ENCODE assay signal across 8 mouse cellular contexts in the genomic region with DNA sequence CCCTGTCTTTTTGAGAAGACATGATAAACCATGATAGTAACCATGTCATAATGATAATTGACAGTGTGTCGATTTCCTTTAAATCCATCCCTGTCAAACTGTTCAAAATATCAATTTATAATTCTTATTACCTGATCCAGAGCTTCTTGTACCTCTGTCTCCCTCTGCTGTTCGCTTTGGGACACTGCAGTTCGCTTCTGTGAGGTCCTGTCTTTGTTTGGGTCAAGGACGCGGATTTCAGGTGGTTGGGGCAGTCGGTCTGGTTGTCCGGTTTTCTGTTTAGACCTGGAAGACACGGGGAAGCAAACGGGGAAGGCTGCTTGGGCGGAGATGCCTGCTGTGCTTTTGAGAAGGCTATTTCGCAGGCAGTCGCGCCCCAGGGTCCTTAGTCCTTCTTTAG. TPM values are rescaled to one million over a fixed set of nuclear protein-coding genes. Genes with fewer than 3 reads are reported as not detected.
DNase-seq lines count a peak whose midpoint lies in the region; ATAC-seq and TF ChIP-seq lines count a peak whose summit lies in the region.

No protein-coding gene starts in this region.

- no peaks in the 10 kb centered on the region for H3K9me3 ChIP-seq in heart, postnatal 0 days (replicated peaks; ENCODE audit: control insufficient read depth, low read length)
- no peaks in the 10 kb centered on the region for H3K9me3 ChIP-seq in liver, embryonic 14.5 days (ENCODE audit: control insufficient read depth, low read length)
- no peaks in the 10 kb centered on the region for H3K9me3 ChIP-seq in neural tube, embryonic 12.5 days

- H3K4me2 ChIP-seq in heart, postnatal 0 days (ENCODE audit: low read depth, low read length): peak overlapping the region; percentile 55
- peak overlapping the region; percentile 45 for H3K4me2 ChIP-seq in liver, embryonic 14.5 days (ENCODE audit: low read depth)
- peak overlapping the region; percentile 70 for H3K4me2 ChIP-seq in neural tube, embryonic 12.5 days (replicated peaks)

- WGBS in heart, postnatal 0 days: 1% methylated on average over 13 of the region's 13 CpGs
- under 1% methylated on average over 13 of the region's 13 CpGs for WGBS in liver, embryonic 14.5 days (ENCODE audit: insufficient replicate concordance)
- WGBS in neural tube, embryonic 12.5 days: 1% methylated on average over 13 of the region's 13 CpGs

- no peak for TF ChIP-seq EP300 in heart, postnatal 0 days (IDR thresholded peaks at IDR 0.05; ENCODE audit: low read depth)
- no peak for TF ChIP-seq EP300 in liver, embryonic 14.5 days (IDR thresholded peaks at IDR 0.05; ENCODE audit: low read depth)

- no peak for TF ChIP-seq POLR2A in bone marrow macrophage, adult 2 months (IDR thresholded peaks at IDR 0.05; ENCODE audit: borderline replicate concordance, low read depth, low read length)
- no peak for TF ChIP-seq POLR2A in testis, adult 2 months (IDR thresholded peaks at IDR 0.05; ENCODE audit: control insufficient read depth, low read depth, low read length)

- H3K27ac ChIP-seq in bone marrow macrophage, adult 2 months (ENCODE audit: insufficient read depth, low read depth, low read length): no peak overlapping the region
- H3K27ac ChIP-seq in heart, postnatal 0 days (ENCODE audit: low read depth): no peak overlapping the region
- H3K27ac ChIP-seq in liver, embryonic 14.5 days: no peak overlapping the region
- no peak overlapping the region for H3K27ac ChIP-seq in neural tube, embryonic 12.5 days
- H3K27ac ChIP-seq in testis, adult 2 months (ENCODE audit: control insufficient read depth, insufficient read depth, low read depth, low read length): no peak overlapping the region

- H3K4me3 ChIP-seq in bone marrow macrophage, adult 2 months (ENCODE audit: insufficient read depth, low read length): peak overlapping the region; percentile 29; the same call in 1 of the 2 replicates
- peak overlapping the region; percentile 29 for H3K4me3 ChIP-seq in heart, postnatal 0 days (ENCODE audit: low read depth, low read length)
- peak overlapping the region; percentile 8 to 46; a peak in 3 of 4 replicates for H3K4me3 ChIP-seq in liver, embryonic 14.5 days (ENCODE audit: insufficient read depth in 1 of 2, low read depth in 2 of 2, low read length in 2 of 2)
- H3K4me3 ChIP-seq in neural tube, embryonic 12.5 days: peak overlapping the region; percentile 39
- no peak overlapping the region for H3K4me3 ChIP-seq in testis, adult 2 months (ENCODE audit: control insufficient read depth, low read depth, low read length)

- H3K36me3 ChIP-seq in heart, postnatal 0 days (replicated peaks; ENCODE audit: control insufficient read depth, insufficient read depth, low read length): no peaks in the 10 kb centered on the region
- no peaks in the 10 kb centered on the region for H3K36me3 ChIP-seq in liver, embryonic 14.5 days (replicated peaks; ENCODE audit: control insufficient read depth, insufficient read depth, low read depth)
- no peaks in the 10 kb centered on the region for H3K36me3 ChIP-seq in neural tube, embryonic 12.5 days
- no peaks in the 10 kb centered on the region for H3K36me3 ChIP-seq in testis, adult 2 months (ENCODE audit: control insufficient read depth, insufficient read depth, low read length)

- peak; percentile 66 for DNase-seq in CD4-positive helper T cell, adult 2 months (ENCODE audit: low read depth, low spot score)
- peak; percentile 56 for DNase-seq in heart, postnatal 0 days (ENCODE audit: low spot score)
- DNase-seq in kidney, postnatal 36 days: peak; percentile 69 to 82
- peak in 2 of 3 experiments; percentile 67 to 69 for DNase-seq in liver, embryonic 14.5 days (ENCODE audit: low read depth in 3 of 3, low spot score in 3 of 3)

- TF ChIP-seq CTCF in bone marrow macrophage, adult 2 months (IDR thresholded peaks at IDR 0.05; ENCODE audit: low read depth, low read length): peak; percentile 43
- peak; percentile 85 for TF ChIP-seq CTCF in heart, postnatal 0 days (IDR thresholded peaks at IDR 0.05; ENCODE audit: low read depth)
- TF ChIP-seq CTCF in liver, embryonic 14.5 days (IDR thresholded peaks at IDR 0.05; ENCODE audit: low read depth): peak; percentile 97
- peak; percentile 75; the same call in 1 of the 2 replicates for TF ChIP-seq CTCF in testis, adult 2 months (IDR thresholded peaks at IDR 0.05; ENCODE audit: control insufficient read depth, insufficient read depth, insufficient replicate concordance, low read depth, low read length)

- peaks cover 85% of the 10 kb centered on the region for H3K27me3 ChIP-seq in heart, postnatal 0 days (ENCODE audit: control insufficient read depth, insufficient read depth, low read length)
- peaks cover 66% of the 10 kb centered on the region for H3K27me3 ChIP-seq in liver, embryonic 14.5 days (ENCODE audit: control insufficient read depth, insufficient read depth, low read length)
- peaks cover 75% of the 10 kb centered on the region for H3K27me3 ChIP-seq in neural tube, embryonic 12.5 days (replicated peaks)
- H3K27me3 ChIP-seq in testis, adult 2 months (ENCODE audit: control insufficient read depth, insufficient read depth, low read length): no peaks in the 10 kb centered on the region

- 0 out of 2 replicates have a peak, but pooled peaks cover 4% of the 10 kb centered on the region for H3K4me1 ChIP-seq in bone marrow macrophage, adult 2 months (ENCODE audit: control insufficient read depth, insufficient read depth, low read length)
- no peaks in the 10 kb centered on the region for H3K4me1 ChIP-seq in heart, postnatal 0 days (ENCODE audit: control insufficient read depth, insufficient read depth)
- peaks cover 8 to 12% of the 10 kb centered on the region in 2 experiments for H3K4me1 ChIP-seq in liver, embryonic 14.5 days (replicated peaks; ENCODE audit: control insufficient read depth in 2 of 2, insufficient read depth in 2 of 2, low read length in 1 of 2)
- H3K4me1 ChIP-seq in neural tube, embryonic 12.5 days: peaks cover 4% of the 10 kb centered on the region; the same call in 1 of the 2 replicates
- H3K4me1 ChIP-seq in testis, adult 2 months (ENCODE audit: control insufficient read depth, insufficient read depth, low read length): peaks cover 3% of the 10 kb centered on the region; the same call in 1 of the 2 replicates

- H3K9ac ChIP-seq in heart, postnatal 0 days (replicated peaks; ENCODE audit: low read depth, low read length): no peak overlapping the region
- H3K9ac ChIP-seq in liver, embryonic 14.5 days (replicated peaks): no peak overlapping the region
- peak overlapping the region; percentile 56 for H3K9ac ChIP-seq in neural tube, embryonic 12.5 days

- peak; percentile 85 for ATAC-seq in erythroblast, adult 5-6 weeks (replicated peaks; ENCODE audit: low FRiP score, poor library complexity, severe bottlenecking)
- ATAC-seq in heart, postnatal 0 days (ENCODE audit: insufficient read depth, low read depth): no peak
- no peak for ATAC-seq in liver, embryonic 14.5 days (ENCODE audit: insufficient read depth)
- no peak for ATAC-seq in neural tube, embryonic 12.5 days (ENCODE audit: low FRiP score, low read depth)

RNA-seq across cellular contexts. Expression of a gene that starts 11.5 kb away (rescaled TPM):
- polyA plus RNA-seq in bone marrow macrophage, adult 2 months (2012; ENCODE audit: insufficient read depth, insufficient read length, missing spikeins): not detected in 2 replicates
- not detected in 2 replicates for total RNA-seq in erythroblast, adult 5-6 weeks (2015; ENCODE audit: low replicate concordance)
- not detected in 2 replicates for total RNA-seq in erythroblast, adult 5-6 weeks (2017; ENCODE audit: low replicate concordance)
- total RNA-seq in heart, postnatal 0 days (2014; rRNA removed; ENCODE audit: low replicate concordance): not detected in 2 replicates
- 0.40 and 0.41 TPM in 2 replicates for polyA plus RNA-seq in heart, postnatal 0 days (2015; fragmentation: Nextera tagmentation; extraction: Ambion mirVana)
- not detected in 2 replicates for polyA plus RNA-seq in liver, embryonic 14.5 days (2012; rRNA removed)
- not detected in 2 replicates for polyA plus RNA-seq in liver, embryonic 14.5 days (2014; fragmentation: Nextera tagmentation; extraction: Ambion mirVana)
- polyA plus RNA-seq in neural tube, embryonic 12.5 days (2016; fragmentation: Nextera tagmentation; extraction: Ambion mirVana): not detected in 2 replicates
- polyA plus RNA-seq in testis, adult 2 months (2012; rRNA removed): 4.7 and 5.5 TPM in 2 replicates

Comparison
In these comparisons a context has a peak if more than half of its experiments do, and no peak if none do; other contexts are left out.
1. CTCF ChIP-seq: peak in every context shown above with its lines; median percentile 97 in liver, embryonic 14.5 days; 85 in heart, postnatal 0 days; 75 in testis, adult 2 months; 43 in bone marrow macrophage, adult 2 months.